Mouse (Mus musculus) bone marrow macrophage, adult 2 months (primary cell): ENCODE measurements around the gene Pld5. TPM values are rescaled to one million over a fixed set of nuclear protein-coding genes. Genes with fewer than 3 reads are reported as not detected.

Experiments
- H3K27ac ChIP-seq: 2 replicates; pipeline ENCODE4 v1.5.1; 2012; ENCODE audit warnings: low read depth, low read length; ENCODE audit not compliant: insufficient read depth
- H3K4me1 ChIP-seq: 2 replicates; pipeline ENCODE4 v1.6.1; 2012; ENCODE audit warnings: low read length; ENCODE audit not compliant: control insufficient read depth, insufficient read depth
- H3K4me3 ChIP-seq: 2 replicates; pipeline ENCODE4 v1.5.1; 2012; ENCODE audit warnings: mild to moderate bottlenecking, low read length, moderate library complexity; ENCODE audit not compliant: insufficient read depth
- CTCF ChIP-seq: IDR thresholded peaks from 2 replicates; pipeline ENCODE4 v1.5.1; 2012; ENCODE audit warnings: low read depth, mild to moderate bottlenecking, low read length, moderate library complexity
- POLR2A ChIP-seq: IDR thresholded peaks from 2 replicates; pipeline ENCODE4 v1.6.1; 2012; ENCODE audit warnings: mild to moderate bottlenecking, low read depth, low read length, borderline replicate concordance
- polyA plus RNA-seq: library from polyadenylated mRNA; stranded (reverse); fragments of >200 nt; gene quantifications from 2 replicates; pipeline ENCODE4 v1.2.4, GENCODE M21; 2012; ENCODE audit not compliant: missing spikeins, insufficient read depth, insufficient read length

Pld5 gene
- polyA plus RNA-seq, 1 experiment, result not detected

GRCm38 (mm10) chr1:176089382-176089781 is 185.7 kb downstream of the Pld5 start:
- Histone ChIP-seq H3K27ac (no peak overlapping the region), H3K4me1 (no peaks in the 10 kb centered on the region), H3K4me3 (no peak overlapping the region)
- no peak for TF ChIP-seq POLR2A
- no peak for TF ChIP-seq CTCF

DNA sequence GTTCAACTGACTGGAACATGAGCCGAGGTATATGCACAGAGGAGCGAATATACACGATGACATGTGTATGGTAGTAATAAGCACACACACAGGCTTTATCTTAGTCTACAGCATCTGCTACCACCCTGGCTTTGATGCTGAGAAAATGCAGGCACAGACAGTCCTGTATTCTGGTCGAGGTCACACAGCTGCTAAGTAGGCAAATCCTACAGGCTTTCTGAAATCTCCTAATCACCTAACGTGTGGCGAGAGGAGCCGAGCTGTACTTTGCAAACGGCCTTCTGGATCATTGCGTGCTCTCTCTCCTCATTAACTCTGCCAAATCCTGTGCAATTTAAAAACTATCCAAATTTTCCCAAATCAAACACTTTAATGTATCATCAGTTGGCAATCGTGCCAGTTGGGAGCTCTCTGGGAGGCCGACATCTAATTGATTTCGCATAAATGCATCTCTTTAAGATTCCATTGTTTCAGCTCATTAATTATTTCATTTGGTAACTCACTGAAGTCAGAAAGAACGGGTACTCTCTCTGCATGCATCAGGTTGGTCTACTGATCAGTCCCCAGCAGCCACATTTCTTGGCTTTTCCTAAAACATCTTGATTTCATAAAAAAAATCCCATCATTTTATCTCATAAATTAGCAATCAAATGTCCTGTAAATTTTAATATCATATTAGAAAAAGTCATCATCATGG is 189.0 kb downstream of the Pld5 start:
- H3K4me3 ChIP-seq, result no peak overlapping the region
- TF ChIP-seq POLR2A (no peak), CTCF (no peak)
- H3K27ac ChIP-seq, result no peak overlapping the region
- no peaks in the 10 kb centered on the region for H3K4me1 ChIP-seq

DNA sequence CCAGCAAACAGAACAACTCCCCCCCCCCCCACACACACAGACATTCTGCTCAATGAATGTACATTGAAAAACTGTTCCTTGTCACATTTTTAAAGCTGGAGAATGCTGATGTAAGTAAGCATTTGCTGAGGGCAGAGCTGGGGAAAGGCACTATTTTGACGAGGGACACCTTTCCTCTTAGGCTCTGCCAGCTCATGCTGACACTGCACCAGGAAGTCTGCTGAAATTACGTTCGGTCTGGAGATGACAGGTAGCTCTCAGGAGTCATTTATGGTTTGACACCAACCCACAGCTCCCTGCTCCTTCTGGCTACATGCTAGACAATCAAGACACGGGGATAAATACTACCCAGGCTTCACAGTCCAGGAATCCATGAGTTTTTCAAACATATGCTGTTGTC is 192.8 kb downstream of the Pld5 start:
- H3K4me1 ChIP-seq, result no peaks in the 10 kb centered on the region
- H3K27ac ChIP-seq, result no peak overlapping the region
- H3K4me3 ChIP-seq, result no peak overlapping the region
- TF ChIP-seq CTCF (no peak), POLR2A (no peak)

DNA sequence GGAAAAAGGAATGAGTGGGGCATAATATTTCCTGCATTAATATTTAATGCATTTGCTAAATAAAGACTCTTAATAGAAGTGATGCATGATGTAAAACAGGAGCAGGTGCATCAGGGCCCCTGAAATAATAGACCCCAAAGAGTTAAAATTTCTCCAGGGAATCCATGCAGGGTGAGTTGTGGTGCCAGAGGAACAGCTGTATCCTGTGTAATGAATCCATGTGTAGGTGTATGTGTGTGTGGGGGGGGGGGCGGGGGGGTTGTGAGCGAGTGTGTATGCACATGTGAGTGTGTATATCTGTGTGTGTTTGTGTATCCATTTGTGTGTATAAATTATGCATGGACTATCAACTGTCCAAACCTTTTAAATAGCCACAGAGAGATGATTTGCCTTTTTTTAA is 194.1 kb downstream of the Pld5 start:
- Histone ChIP-seq H3K4me3 (no peak overlapping the region), H3K27ac (no peak overlapping the region), H3K4me1 (no peaks in the 10 kb centered on the region)
- TF ChIP-seq CTCF (no peak), POLR2A (no peak)

DNA sequence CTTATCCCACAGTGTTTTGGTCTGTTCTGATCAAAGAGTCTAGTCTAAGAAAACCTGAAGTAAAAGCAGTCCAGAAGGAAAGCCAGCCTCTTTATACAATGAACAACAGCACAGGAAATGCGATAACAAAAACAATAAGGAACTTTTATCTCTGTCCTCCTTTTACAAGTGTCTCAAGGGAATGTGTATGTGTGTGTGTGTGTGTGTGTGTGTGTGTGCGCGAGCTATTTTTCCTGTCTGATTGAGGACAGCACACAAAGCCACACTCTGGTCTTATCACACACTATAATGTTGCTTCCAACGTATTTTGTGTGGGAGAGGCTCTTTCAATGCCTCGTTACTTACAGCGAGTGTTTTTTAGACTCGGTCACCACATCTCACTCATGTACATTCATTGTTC is 196.7 kb downstream of the Pld5 start:
- Histone ChIP-seq H3K4me3 (no peak overlapping the region), H3K4me1 (no peaks in the 10 kb centered on the region), H3K27ac (no peak overlapping the region)
- no peak for TF ChIP-seq CTCF
- TF ChIP-seq POLR2A, result no peak

DNA sequence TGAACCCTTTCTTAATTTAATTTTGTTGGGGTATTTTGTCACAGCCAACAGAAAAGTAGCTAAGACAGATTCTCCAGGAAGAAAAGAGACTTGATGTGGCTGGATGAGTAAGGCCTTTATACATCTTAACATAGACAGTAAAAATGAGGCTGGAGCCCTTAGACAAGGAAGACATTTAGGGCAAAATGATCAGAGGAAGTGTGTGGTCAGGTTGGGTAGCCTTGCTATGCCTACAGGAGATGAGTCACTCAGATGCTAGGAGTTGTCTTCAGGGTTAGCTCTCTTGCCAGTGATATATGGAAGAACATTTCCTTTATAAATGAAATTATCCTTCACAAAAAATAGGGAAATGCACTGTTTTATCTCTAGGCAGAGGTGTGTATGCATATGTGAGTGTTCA is 198.3 kb downstream of the Pld5 start:
- TF ChIP-seq CTCF (no peak), POLR2A (no peak)
- H3K27ac ChIP-seq, result no peak overlapping the region
- no peak overlapping the region for H3K4me3 ChIP-seq
- H3K4me1 ChIP-seq, result no peaks in the 10 kb centered on the region

DNA sequence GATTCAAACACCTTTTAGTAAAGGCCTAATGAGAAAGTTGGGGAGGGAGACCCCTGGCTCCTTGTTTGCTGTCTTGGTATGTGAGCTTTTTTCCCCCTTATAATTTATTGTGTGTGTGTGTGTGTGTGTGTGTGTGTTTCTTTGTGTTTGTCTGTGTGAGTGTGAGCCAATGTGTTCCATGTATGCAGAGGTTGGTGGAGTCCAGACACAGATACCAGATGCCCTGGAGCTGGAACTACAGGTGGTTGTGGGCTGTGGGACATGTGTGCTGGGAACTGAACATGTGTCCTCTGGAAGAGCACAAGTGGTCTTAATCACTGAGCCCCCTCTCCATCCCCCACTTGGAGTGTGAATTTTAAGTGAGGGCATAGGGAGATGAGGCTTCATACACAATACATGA is 199.3 kb downstream of the Pld5 start:
- Histone ChIP-seq H3K4me1 (no peaks in the 10 kb centered on the region), H3K27ac (no peak overlapping the region), H3K4me3 (no peak overlapping the region)
- TF ChIP-seq POLR2A (no peak), CTCF (no peak)

DNA sequence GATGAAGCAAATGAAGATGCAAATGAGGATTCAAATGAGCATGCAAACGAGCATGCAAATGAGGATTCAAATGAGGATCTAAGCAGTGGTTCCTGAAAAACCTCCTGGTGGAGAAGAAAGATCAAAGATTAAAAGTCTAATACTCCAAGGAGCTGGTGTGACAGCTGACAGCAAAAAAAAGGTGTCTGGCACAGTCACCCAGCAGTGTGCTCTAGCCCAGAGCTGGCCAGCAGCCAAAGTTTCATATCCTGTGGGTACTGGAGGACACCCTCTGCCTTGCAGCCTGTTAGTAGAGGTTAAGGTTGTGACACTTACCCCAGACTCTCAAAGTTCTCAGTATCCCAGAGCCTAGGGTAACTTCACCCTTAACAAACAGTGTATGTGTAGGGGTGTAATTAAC is 199.7 kb downstream of the Pld5 start:
- Histone ChIP-seq H3K27ac (no peak overlapping the region), H3K4me1 (no peaks in the 10 kb centered on the region), H3K4me3 (no peak overlapping the region)
- TF ChIP-seq CTCF (no peak), POLR2A (no peak)

DNA sequence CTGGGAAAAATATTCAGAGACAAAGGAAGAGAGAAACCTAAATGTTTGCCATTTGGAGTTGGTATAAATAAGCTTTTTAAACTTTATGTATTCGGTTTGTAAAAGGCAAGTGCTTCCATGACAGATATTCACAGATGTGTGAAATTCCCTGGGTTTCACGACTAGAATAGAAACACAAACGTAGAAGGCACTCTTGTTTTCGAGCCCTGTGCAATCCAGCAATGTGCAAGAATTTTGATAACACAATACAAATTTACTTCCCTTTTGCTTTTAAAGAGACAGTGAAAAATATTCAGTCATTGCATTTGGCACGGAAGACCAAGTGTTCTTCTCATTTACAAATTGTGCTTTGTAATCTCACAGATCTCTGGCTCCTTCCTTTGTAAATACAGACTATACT is 200.6 kb downstream of the Pld5 start:
- Histone ChIP-seq H3K4me1 (no peaks in the 10 kb centered on the region), H3K4me3 (no peak overlapping the region), H3K27ac (no peak overlapping the region)
- no peak for TF ChIP-seq POLR2A
- TF ChIP-seq CTCF, result no peak

DNA sequence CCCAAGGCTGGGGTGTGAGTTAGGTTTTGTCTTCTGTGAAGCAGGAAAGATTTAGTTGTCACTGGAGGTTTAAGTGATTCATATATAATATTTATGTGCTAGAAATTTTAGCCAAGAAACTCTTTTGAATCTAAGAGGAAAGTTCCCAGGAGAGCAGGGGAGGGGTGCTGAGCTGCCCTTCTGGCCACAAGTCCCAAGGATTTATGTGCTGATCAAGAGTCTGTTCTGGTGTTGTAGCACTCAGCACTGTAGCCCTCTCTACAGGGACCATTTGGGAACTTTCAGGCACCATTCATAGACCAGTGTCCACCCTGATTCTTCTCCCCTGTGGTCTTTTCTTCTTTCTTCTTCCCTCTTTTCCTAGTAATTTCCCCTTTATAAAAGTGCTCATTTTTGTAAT is 209.8 kb downstream of the Pld5 start:
- TF ChIP-seq POLR2A, result no peak
- no peak for TF ChIP-seq CTCF
- Histone ChIP-seq H3K4me3 (no peak overlapping the region), H3K27ac (no peak overlapping the region), H3K4me1 (no peaks in the 10 kb centered on the region)
